Mouse (Mus musculus): ENCODE measurements around the gene Toe1.
"Not testable (repeated sequence)": the region's sequence is repeated elsewhere in the genome, so short reads cannot be mapped to it uniquely, and the experiment has no call there.

Toe1 gene

DNA sequence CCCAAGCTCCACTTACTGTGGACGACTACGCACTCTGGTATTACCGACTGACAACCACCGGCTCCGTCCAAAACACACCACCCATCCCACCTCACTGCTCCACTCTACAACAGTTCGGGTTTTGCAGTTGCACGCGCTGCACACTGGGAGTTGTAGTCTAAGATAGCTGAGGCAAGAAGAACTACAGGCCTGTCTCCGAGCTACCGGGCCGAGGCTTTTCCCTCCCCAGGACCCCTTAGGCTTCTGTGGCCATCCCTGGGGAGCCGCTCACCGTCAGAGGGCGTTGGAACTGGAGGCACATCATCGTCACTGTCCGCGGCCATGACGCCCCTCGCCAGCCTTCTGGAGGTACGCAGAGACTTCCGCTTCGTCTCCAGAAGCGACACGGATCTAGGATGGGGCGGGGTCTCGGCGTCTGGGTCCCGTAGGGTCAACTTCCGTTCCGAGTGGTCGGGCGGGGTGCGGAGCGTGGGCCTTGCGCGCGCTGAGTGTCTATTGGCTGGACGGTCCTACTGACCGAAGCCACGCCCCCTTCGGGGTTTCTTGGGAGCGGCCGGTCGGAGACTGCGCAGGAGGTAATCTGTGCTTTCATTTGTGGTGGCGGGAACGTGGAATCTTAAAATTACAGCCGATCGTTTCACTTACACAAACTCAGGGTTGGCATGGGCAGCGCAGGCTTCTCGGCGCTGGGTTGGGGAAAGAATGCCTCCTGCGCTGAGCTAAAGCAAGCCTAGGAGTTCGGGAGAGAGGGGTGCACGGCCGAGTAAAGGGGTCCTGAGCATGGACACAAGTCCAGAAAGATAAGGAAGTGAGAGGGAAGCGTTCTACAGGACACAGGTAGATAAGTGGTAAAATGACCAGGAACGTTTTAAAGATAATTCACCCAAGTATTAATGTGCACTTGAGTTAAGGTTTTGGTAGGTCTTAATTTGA is at the start of gene Toe1, which contains the start of gene Mutyh:
Gene Toe1, minus strand, starts transcription at position 444 of the 933 bp plus-strand sequence.
Gene Mutyh, plus strand, starts transcription at position 527 of the 933 bp plus-strand sequence.
- DNase-seq, result peak; percentile 91

DNA sequence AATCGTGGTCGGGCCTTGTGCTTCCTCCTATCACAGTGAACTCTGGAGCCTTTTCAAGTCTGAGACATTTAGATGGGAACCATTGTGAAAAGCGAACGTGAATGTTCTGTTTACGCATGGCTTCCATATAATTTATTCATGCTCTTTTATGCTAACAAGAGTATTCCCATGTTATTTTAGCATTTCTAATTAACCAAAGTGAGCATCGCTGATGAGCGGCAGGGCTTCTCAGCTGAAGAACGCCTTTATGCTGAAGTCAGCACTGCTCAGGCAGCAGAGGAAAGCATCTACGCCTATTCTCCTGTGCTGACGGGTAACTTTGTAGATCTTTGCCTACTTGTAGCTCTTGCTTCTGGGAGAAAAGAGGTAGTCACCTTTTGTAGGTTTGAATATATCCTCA is 49.8 kb upstream of the Toe1 start:
- DNase-seq, result no peak

DNA sequence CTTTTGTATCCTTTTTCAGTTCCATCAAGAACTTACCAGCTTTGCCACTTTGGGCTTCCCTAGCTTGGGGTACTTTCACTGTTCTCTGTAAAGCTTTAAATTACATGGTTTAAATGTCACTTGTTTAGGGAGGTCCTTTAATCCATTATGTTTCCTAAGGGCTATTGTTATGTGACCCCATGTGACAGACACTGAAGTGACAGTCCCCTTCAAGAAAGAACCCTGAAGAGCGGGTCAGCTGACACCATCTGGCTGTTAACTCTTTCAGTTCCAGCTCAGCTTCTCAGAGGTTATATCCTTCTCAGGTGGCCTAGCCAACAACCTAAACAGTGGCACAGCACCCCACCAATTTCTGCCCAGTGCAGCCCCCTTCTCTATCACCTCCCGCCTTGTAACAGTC is 46.8 kb upstream of the Toe1 start:
- no peak for DNase-seq

DNA sequence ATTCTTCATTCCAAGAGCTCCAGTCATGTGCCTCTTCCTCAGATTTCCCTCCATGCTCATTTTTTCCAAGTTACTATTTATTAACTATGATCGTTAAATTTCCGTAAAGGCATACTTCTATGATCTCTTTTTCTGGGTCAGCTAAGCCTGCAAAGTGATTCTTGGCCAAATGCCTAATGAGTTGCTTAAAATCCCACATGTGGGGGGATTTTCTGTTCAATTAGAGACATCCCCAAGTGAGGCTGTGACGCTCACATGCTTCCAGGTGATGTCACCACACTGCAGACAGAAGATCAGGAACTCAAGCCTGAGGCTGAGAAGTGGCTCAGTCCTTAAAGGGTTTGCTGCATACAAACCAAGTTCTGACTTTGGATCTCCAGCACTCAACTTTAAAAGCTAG is 42.5 kb upstream of the Toe1 start:
- no peak for DNase-seq

DNA sequence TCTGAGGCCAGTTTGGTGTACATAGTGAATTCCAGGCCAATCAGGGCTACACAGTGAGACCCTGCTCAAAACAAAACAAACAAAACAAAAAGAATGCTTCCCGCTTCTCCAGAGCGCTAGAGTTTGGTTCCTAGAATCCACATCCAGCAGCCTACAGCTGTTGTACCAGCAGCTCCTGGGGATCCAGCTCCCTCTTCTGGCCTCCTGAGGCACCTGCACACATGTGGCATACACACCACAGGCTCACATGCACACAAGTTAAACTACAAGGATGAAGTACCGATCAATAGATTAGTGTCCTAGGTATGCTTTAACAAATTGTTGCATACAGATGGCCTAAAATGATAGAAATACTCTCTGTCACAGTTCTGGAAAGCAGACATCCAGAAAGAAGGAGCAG is 36.9 kb upstream of the Toe1 start:
- no peak for DNase-seq

DNA sequence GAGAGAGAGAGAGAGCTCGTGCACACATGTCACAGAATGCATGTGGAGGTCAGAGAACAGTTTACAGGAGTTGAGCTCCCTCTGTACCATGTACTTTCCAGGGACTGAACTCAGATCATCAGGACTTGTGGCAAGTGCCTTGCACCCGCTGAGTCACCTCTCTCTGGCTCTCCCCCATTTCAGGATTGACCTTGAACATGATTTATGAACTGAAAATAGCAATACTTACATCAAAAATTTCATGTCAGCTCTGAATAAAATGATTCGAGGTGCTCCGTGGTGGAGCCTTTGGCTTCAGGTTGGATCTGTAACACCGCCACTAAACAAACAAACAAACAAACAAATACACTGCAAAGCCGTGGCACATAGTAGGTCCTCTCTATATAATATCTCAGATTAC is 33.4 kb upstream of the Toe1 start:
- DNase-seq, result no peak

DNA sequence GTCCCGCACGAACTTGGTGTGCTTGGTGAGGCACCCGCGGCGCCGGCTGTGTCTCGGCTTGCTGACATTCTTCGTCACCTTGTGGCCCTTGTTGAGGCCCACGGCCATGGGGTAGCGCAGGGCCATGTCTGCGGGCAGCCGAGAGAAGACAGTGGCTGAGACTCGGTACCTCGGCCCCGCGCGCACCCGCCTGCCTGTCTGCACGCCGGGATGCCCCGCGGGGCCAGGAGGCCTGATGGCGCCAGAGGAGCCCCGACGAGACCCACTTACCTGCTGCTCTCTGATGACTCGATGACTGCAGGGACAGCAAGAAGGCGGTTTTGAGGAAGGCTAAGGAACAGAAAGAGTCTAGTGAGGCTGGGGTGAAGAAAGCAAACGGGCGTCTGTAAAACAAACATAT is 32.7 kb upstream of the Toe1 start:
- not testable (repeated sequence) for DNase-seq

DNA sequence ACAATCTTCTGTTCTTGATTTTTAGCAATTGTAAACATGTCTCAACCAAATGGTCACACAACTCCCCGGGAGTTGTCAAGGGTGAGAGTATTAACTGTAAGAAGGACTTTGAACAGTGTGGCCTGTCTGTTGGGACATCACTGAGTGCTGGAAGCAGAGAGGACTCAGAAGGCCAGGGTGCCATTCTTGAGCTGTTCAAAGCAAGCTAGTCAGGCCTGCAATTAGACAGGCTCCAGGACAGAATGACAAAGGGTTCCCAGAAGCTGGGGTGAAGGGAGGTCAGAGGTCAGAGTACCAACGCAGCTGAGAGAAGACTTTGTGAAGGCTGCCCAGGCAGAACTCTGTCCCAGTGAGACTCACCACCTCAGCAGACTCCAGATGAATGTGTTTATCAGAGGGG is 31.6 kb upstream of the Toe1 start:
- DNase-seq, result no peak

DNA sequence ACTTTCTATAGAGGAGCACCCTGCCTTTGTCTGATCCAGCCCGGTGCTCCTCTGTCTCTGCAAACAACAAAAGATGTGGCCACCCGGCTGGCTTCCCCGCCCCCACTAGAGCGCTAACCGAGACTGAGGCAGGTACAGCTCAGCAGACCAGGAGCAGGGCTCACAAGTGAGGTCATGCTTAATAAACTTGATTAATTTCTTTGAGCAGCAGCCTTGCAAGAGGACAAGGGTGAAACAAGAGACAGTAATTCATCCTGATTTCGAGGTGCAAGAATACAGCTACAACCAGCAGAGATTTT is 22.6 kb upstream of the Toe1 start:
- DNase-seq, result no peak

DNA sequence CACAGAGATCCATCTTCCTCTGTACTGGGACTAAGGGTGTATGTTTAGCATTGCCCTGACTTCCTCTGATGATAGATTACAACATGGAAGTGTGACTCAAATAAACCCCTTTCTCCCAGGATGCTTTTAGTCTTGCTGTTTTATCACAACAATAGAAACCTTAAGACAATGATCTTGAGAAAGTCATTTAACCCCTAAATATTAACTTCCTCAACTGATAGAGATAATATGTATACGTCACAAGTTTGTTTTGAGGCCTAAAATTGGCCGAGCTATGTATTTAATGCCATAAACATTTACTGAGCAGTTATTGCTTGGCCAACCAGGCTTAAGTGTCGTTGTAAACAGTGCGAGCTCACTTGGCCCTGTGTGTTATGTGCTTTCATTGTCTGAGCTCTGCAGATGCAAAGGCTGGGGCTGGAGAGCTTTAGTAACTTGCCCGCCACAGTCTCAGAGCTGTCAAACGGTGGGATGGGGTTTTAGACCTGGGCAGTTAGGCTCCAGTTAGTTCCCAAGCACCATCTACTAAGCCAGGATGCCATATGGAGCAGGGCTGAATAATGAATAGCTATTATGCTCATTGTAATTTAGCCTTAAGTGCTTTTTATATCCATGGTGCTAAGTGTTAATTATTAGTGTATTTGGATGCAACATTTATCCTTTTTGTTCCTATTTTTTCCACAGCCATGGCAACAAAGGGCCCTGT is 22.1 kb upstream of the Toe1 start:
- no peak for DNase-seq

DNA sequence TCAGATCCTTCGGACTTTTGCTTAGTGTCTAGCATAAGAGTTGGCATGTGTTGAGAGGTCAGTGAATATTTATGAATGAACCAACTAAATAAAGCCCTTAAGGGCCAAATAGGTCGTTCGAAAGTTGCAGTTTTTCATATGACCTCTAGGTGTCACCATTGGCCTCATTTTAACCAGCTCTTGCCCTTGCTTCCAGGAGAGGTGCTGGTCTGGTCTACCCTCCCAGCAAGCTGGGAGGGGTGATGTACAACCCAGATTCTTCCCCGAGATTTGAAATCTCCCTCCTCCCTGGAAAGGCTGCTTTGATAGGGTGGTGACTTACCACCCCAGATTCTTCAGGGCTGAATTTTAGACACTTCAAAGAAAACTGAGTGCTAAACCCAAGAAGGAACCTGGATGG is 20.4 kb upstream of the Toe1 start:
- DNase-seq, result no peak

DNA sequence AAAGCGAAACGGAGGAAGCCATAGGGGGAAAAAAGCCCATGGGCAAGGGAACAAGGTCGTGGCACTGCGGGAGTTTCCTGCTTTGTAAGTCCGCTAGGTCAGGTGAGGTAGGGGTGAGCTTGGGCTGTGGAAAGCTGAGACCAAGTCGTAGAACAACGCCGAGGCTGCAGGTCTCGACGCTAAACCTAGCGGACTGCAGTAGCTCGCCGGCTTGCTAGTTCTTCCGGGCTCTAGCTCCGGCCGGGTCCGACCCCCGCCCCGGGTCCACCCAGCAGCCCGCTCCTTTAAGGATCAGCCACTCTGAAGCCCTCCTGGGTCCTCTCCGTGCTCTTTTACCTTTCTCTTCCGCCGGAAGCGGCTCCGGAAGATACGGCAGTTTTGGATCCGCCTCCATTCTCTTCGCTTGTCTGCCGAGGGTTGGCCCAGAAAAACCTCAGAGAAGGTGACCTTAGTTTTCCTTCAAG is 17.1 kb upstream of the Toe1 start:
- peak; percentile 73 for DNase-seq

DNA sequence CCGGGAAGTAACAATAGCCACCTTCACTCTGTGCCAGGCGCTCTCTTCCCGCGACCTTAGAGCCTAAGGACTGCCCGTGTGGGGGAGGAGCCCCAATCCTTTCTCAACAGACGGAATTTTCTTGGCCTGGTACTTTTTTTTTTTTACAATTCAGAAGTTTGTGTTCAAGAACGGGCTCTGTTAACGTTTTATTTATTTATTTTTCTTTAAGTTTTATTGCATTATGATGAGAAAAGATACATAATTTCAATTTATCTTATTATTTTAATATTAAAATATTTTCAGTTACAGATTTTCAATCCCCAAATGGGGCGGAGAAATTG is 14.2 kb upstream of the Toe1 start, which contains the start of gene Hpdl:
Gene Hpdl, minus strand, starts transcription at position 14 of the 323 bp plus-strand sequence.
- no peak for DNase-seq

DNA sequence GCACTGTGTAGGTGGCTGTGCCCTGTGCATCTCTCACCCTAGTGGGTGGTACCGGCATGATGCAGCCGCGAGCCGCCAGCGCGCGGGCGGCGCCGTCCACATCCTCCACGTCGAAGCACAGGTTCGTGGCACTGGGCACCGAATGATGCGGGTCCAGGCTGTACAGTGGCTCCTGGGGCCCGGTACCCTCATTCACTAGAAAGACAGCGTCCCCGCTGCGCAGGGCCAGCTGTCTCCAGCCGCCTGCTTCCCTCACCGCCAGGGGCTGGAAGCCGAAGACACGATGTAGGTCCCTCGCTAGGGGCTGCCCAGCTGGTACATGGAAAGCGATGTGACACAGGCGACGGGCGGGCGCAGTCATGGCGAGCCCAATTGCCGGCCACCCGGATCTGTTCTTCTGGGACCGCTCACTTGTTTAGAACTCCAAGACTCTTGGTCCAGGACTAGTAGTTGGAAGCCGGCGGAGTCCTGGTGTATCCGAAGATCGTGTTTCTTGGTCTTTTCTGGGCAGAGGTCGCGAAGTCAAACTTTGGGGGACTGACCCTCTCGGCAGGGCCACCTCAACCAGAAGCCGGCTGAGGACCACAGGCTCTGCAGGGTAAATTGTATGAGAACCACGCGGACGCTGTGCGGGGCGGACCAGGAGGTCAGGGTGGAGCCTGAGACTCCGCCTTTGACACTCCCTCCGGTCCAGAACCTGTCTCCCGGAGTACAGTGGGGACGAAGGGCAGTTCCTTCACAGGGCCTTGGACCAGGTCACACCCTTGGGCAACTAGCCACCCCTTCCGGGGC is 13.7 kb upstream of the Toe1 start:
- DNase-seq, result peak; percentile 14

DNA sequence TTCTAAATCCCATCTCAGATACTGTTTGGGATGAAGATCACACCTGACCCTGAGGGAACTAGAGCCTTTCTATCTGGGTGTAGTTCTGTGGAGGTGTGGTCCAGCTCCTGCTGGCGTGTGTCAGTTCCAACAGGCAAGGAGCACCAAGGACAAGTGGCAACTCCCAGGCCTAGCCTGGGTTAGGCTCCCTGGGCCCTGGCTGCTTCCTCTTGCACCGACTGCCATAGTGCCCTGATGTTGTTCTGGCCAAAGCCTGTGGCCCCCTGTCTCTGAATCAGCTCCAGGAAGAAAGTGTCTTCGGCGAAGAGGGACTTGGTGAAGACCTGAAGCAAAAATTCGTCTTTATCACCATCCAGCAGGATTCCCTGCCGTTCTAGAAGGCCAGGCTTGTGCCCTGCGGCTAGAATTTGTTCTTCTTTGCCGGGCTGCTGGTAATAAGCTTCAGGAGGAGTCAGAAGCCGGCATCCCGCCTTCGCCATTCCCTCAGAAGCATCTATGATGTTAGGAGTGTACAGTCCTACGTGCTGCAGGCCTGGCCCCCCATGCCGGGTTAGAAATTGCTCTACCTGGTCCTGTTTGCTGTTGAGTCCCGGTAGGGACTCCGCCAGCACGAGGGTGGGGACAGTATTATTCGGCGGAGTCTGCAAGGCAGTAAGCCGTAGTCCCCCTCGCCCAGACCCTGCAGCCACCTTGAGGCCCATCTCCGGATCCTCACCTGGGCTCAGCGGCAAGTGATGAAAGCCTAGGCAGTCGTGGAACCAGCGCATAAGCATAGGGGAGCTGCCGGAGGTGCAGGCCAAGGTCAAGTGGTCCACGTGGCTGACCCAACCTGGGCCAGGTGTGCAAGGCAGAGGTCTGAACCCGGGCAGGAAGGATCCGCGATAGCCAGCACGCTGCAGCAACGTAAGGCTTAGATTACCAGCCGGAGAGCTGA is 12.8 kb upstream of the Toe1 start:
- DNase-seq, result no peak

DNA sequence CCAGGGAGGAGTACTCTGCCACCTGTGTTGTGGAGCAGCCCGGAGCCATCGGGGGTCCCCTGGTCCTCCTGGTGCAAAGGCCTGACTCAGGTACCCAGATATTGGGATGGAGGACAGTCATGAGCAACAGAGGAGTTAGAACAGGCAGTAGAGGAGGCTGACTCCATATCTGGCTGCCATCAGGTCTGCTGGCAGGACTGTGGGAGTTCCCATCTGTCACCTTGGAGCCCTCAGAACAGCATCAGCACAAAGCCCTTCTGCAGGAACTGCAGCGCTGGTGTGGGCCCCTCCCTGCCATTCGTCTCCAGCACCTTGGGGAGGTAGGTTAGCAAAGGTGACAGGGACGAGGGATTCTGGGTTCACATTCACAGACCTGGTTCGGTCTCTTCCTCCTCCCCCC is 10.0 kb upstream of the Toe1 start:
- no peak for DNase-seq

DNA sequence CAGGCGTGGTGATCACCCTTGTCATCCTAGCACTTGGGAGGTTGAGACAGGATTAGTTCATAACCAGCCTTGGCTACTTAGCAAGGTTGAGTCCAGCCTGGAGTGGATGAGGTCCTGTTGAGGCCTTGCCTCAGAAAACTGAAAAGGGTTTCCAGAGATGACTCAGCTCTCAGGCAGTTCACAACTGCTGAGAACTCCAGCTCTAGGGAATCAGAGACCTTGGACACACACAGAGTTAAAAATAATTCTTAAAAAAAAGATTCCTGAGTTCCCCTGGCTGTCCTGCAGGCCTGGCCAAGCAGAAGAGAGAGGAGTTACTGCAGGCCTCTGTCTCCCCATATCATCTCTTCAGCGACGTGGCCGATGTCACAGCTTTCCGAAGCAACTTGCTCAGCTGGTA is 7.8 kb upstream of the Toe1 start:
- DNase-seq, result no peak

DNA sequence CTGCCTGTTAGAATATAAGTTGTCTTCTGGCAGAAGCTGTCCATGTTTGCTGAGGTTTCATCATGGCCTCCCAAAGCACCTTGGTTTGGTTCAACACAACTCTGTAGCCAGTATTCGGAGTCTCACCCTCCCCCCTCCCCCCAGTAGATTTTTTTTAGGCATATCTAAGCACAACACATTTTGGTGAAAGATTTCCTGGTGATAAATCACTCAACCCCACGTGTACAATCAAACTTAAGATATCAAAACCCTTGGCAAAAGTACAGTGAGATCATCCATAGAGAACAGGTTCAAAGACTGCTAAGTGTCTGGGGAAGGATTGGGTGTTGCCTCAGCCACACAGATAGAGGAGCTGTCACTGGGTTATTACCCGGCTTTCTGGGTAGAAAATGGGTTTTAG is 3.6 kb upstream of the Toe1 start:
- no peak for DNase-seq

DNA sequence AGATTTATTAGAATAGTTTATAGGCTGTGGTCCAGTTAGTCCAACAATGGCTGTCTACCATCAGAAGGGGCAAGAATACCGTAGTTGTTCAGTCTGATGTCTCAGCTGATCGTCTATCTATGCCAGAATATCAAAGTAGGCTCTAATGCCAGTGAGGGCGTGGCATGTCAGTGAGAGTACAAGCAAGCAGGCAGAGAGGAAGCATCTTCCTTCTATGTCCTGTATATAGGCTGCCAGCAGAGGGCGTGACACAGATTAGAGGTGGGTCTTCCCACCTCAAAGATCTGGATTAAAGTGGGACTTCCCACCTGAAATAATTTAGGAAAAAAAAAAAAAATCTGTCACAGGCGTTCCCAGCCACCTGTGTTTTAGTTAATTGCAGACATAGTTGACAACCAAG is 7.5 kb downstream of the Toe1 start:
- DNase-seq, result no peak

DNA sequence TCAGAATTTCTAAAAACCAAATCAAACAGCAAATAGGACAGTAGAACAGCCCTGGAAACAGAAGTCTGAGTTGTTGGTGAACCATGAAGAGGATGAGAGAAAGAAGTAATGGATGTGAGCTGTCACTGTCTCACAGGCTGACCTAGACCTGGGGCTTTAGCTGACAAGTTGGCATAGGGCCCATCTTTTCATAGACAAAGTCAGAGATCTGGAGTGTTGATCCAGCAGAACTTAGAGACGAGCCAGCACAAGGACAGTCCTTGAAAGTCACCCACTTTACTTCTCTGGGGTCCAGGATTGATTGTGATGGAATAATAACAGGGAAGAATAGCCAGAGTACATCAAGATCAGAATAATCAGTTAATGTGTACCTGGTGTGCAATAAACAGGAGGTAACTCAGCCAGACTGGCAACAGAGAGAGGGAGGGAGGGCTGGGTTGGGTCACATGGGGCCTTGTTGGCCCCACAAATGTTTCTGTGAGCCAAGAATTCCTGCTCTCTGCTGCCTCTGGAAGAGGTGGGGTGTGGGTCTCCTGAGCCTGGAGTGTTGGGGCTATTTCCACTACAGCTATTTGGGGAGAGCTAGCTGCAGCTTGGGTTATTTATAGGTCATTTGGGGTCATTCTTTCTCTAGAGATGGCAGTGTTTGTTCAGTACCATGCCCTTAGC is 10.9 kb downstream of the Toe1 start:
- no peak for DNase-seq

DNA sequence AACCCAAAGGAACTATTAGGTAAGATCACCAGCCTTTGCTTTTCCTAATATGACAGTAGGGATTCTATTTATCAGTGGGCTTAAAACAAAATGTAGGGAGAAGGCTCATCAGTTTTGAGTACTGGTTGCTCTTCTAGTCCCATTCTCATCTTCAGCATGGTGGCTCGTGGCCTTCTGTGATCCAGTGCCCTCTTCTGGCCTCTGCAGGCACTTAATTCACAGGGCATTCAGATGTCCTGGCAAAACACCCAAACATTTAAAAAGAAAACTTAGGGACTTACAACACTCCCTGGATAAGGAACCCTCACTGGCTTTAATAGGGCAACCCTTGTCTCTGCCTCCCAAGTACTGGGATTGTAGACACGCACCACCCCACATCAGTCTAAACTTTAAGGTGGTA is 13.2 kb downstream of the Toe1 start:
- DNase-seq, result no peak

DNA sequence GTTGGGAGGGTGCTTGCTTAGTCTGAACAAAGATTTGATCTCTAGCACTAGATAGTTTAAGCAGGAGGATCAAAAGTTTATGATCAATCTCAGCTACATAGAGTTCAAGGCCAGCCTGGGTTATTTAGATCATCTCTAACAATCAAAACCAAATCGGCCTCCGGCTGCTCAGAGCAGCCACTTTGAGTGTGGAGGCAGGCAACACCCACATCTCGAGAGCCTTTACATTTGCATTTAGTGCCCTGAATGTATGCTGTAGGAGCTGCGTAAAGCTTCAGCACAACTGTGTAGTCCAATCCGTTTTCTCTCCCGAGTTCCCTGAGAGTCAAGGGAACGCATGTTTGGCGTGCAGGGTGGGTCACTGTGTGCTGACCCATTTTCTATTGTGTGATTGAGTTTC is 15.0 kb downstream of the Toe1 start:
- no peak for DNase-seq

All from right cerebral cortex, postnatal 25 days (tissue).